Mouse (Mus musculus) C2C12 (cell line): ENCODE data around the gene Mvd.
A peak's percentile ranks its signal among the peaks of the same experiment; 100 is the strongest.

Experiments used
- CTCF ChIP-seq: IDR thresholded peaks from one replicate; pipeline ENCODE4 v1.5.1; 2011; ENCODE audit not compliant: control insufficient read depth, insufficient read depth, insufficient read length
- FOSL1 ChIP-seq: IDR thresholded peaks from one replicate; pipeline ENCODE4 v1.8.0; 2011; ENCODE audit warnings: mild to moderate bottlenecking, low read length; ENCODE audit not compliant: poor library complexity, insufficient read depth, severe bottlenecking
- MAX ChIP-seq: IDR thresholded peaks from one replicate; pipeline ENCODE4 v1.6.1; 2011; ENCODE audit warnings: mild to moderate bottlenecking, control low read depth
- MYOD1 ChIP-seq: IDR thresholded peaks from one replicate; pipeline ENCODE4 v1.6.1; 2011; ENCODE audit warnings: low read depth; ENCODE audit not compliant: control insufficient read depth, insufficient read length
- MYOG ChIP-seq: IDR thresholded peaks from one replicate; pipeline ENCODE4 v1.6.1; 2011; ENCODE audit not compliant: control insufficient read depth, insufficient read length; ENCODE audit errors: extremely low read depth
- USF1 ChIP-seq: IDR thresholded peaks from one replicate; pipeline ENCODE4 v1.6.1; 2011; ENCODE audit warnings: low read depth, mild to moderate bottlenecking, control low read depth, moderate library complexity

DNA sequence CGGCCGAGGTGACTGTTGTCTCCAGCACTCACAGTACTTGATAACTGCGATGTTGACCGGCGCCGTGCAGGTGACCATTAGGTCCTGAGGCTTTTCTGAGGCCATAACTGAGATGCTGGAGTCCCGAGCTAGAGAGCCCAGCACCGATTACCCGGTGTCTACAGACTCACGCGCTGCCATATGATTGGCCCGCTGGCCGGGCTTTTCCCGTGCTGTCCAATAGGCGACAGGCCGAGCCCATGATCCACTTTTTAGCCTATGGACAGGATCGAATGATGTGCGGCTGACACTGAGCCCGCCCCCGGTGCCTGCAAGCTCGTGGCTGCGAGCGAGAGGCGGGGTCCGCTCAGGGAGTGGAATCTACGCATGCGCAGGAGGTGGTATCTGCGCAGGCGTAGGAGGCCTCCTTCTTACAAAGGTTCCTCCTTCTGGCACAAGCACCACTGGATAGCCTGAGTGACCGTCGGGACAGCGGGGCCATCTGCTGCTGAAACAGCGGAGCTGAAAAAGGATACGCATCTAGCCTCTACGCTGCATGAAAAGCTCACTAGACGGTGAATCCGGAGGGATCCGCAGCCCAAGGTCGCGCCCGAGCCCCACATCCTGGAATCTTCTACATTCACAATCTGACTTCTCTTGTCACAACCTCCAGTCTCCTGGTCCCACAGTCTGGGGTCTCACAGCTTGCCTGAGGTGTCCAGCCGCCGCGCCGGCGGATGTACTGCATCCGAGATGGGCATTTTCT, at the start of gene Mvd:
- peak; percentile 59 for TF ChIP-seq MAX
- no peak for TF ChIP-seq CTCF
- peak; percentile 18 for TF ChIP-seq USF1
- no peak for TF ChIP-seq MYOG
- no peak for TF ChIP-seq FOSL1
- no peak for TF ChIP-seq MYOD1
